Mouse (Mus musculus): ENCODE results near the gene AI854703.

The AI854703 gene

DNA sequence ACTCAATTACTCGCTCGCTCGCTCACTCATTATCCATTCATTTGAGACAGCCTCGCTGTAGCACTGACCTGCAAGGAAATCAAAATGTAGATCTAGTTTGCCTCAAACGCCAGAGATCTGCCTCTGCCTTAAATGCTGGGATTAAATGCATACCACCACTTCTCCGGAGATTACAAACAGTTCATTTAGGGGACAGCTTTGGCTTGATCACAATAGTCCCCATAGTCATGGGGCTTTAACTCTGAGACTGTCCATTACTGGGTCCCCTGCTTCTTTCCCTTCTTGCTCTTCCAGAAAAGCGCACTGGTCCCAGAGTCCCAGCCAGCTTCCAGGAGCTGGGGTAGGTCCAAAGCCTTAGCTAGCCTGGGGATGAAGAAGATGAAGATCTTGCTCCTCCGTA lies at the start of gene AI854703:
TSS of gene AI854703 (plus strand) at position 301 of the 400 bp plus-strand sequence.
- no peak for DNase-seq (ENCODE audit: low spot score)

DNA sequence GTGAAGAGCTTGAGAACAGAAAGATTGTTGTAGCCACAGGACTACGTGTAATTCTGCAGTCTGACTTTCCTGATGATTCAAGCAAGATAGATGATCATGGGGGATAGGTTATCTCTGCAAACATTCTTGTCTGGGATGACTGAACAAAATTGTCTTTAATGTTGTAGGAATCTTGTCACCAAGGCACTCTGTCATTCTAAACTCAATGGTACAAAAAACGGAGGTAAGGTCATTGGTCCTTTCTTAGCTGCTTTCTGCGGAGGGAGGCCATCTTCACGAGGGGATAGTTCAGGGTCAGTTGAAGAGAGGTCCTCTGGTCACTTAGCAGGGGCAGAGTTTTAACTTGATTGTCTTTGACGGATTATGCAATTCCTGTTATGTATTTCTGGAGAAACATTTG lies 47.8 kb upstream of the AI854703 start:
- no peak for DNase-seq (ENCODE audit: low spot score)

DNA sequence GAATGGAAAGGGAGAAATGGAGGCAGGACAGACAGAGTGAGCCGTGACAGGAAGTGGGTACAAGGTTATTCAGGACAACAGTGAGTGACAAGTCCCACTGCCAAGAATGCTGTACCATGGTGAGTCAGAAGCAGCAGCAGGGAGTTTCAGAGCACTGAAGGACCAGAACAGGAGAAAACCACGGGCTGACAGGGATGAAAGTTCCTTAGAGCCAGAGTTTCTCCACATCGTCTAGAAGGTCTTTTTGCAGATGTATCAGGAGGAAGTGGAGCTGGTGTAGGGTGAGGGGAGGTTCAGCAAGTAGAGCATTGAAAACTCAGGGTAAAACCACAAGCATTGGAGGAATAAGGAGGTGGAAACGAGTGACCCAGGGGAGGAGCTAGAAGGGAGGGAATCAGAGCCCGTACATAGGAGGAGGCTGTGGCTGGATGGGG lies 47.3 kb upstream of the AI854703 start:
- no peak for DNase-seq (ENCODE audit: low spot score)

DNA sequence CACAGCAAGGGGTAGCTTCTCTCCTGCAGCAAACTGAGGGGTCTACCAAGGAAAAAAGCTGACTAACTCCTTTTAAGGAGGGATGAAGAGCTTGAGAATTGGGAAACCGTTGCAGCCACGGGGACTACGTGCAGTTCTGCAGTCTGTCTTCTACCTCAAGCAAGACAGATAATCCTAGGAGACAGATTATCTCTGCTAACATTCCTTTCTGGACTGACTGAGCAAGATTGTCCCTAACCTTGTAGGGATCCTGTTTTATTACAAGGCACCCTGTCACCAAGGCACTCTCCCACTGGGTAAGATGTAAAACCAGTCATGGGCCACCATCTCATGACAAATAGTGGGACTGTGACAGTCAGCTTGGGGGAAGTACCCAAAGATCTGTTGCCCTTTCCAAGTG lies 45.3 kb upstream of the AI854703 start:
- DNase-seq (ENCODE audit: low spot score), result no peak

DNA sequence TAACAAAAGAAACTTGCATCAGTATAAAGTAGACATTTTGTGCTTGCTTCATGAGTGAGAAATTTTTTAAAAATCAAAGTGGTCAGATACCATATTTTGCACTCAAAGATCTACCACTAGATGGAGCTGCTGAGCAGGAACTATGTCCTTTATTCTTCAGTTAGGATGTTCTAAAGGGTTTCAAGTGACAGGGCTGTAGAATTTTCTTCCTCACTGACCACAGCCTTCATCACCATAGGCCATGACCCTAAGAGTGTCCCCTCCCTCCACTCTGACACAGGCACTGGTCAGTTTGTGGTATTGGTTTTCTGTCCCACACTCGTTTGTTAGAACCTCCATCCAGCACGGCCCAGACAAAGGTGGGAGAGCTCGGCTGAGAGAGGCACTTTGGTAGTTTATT lies 44.5 kb upstream of the AI854703 start:
- no peak for DNase-seq (ENCODE audit: low spot score)

DNA sequence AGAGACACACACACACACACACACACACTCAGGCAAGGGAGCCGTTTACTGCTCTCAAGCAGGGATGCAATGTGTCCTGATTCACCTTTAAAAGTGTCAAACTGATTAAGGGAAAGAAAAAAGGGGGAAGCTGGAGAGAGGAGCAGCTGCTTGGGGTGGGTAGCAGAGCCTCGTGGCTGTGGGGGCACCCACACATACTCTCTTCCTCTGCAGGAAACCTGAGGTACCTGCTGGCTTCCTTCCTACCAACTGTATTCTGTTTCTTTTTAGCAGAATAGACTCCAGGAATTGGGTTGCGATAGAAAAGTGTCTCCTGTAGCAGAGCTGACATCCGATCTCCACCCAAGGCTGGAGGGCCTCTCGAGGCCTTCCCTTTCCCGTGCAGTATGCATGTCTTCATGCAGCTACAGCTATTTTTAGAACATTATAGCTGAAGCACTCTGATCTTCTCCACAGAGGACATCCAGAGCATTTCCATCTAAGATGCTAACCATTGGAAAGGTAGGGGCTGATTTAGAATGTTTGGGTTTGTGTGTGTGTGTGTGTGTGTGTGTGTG lies 37.3 kb upstream of the AI854703 start, which contains the start of gene Gm45021:
TSS of gene Gm45021 (plus strand) at position 417 of the 557 bp plus-strand sequence.
- no peak for DNase-seq (ENCODE audit: low spot score)

DNA sequence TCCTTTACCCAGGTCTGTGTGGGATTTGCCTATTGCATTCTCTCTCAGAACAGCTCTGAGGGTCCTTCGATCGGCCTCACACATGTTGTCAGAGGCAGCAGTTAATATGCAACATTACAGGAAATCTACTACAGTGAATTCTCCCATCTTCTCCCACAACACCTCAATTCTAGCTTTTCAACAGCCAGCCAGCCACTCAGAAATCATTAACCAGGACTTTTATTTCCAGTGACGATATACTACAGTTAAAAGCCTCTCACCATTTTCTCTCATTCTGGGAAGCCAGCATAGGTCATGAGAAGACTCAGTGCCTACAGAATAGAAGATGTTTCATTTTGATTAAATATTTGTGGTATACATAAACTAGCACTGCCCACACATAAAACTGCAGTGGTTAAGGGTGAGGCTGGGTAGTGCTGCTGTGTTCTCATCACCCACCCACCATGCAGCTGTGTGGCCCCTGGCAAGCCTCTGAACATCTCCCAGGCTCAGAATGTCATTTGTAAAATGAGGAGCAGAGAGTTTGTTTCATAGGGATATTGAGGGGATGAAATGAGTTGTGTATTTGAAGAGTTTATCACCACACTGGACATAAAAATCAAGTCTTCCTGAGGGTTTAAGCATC lies 35.2 kb upstream of the AI854703 start:
- no peak for DNase-seq (ENCODE audit: low spot score)

DNA sequence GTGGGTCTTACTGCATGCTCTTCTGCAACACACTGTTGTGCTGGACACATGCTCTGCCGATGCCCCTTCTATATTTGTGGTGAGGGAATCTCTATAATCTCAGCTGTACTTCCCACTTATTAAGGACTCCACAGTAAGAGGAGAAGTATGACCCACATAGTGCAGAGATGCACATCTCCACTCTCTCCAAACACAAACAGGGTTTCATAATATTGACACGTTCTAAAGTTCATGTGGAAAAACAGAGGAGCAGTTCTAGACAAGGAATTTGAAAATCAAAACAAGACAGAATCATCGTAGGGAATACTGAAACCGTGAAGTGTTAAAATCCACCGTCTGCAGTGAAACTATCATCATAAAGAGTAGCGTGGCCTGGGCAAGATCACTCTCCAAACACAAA lies 34.7 kb upstream of the AI854703 start:
- DNase-seq (ENCODE audit: low spot score), result no peak

DNA sequence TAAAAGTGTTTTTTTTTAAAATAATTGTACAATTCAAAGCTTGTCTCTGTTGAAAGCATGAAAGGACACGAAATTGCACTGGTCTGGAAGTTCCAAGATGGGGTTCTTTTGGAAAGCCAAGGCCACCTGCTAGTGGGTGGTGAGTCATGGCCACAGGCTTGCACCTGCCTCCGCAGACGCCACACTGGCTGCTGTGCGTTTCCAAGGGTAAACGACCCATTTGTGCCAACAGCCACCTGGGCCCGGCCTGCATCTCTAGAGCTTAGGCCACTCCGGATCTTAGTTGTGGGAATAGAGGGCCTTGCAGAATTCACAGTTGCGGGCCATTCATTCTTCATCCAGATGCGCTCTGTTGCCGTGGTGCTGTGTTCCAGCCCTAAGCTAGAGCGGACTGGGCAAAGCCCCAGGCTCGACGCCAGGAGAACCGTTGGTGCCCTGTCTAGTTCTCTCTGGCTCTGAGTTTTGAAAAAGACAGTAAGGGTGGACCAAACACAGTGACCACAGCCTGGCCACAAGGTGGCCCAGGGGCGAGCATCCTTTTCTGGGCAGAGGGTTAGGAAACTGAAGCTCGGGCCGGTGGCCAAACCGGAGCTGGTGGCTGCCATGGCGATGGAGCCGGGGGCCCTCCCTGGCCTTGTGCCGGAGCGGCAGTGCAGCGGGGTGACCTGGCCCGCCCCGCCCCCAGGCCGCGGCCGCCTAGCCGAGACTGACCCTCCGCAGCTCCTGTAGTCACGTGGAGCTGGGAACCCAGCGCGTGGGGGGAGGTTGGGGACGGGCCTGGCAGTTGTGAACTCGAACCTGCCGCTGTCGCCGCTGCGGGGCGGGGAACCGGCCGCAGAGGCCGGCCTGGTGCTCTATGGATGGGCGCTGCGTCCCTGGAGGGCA lies 33.2 kb upstream of the AI854703 start, which contains the start of the genes Repin1 and Gm44965:
TSS of gene Repin1 (plus strand) at position 726 of the 885 bp plus-strand sequence.
TSS of gene Gm44965 (plus strand) at position 784 of the 885 bp plus-strand sequence.
- peak; percentile 93 for DNase-seq (ENCODE audit: low spot score)

DNA sequence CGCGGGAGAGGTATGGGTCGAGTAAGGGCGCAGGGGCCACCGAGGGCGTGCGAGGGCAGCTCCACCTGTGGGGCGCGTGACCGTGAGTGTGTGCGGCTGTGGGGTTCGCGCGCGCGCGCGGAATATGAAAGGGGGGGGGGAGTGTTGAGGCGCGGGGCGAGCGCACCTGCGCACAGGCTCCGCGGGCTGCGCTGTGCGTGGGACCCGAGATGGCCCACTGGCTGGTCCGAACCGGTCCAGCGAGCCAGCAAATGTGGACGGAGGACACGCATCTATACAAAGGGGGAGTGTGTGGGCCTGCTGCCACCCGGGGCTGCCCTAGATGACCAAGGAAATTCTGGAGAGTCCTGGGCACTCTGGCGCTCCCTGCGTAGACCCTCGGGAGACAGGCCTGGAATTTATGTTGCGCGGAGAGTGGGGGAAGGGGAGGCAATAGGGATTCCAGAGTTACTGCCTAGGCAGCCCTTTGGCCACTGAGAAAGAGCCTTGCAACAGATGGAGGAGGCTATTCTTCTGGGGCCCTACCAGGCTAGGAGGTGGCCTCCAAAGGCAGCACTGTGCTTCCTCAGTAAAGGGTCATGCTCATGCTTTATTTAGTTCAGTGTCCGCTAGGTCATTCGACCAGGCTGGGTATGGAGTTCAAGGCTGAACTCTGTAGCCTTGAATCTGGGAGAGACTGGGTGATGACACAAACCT lies 32.4 kb upstream of the AI854703 start:
- DNase-seq (ENCODE audit: low spot score), result peak; percentile 43

DNA sequence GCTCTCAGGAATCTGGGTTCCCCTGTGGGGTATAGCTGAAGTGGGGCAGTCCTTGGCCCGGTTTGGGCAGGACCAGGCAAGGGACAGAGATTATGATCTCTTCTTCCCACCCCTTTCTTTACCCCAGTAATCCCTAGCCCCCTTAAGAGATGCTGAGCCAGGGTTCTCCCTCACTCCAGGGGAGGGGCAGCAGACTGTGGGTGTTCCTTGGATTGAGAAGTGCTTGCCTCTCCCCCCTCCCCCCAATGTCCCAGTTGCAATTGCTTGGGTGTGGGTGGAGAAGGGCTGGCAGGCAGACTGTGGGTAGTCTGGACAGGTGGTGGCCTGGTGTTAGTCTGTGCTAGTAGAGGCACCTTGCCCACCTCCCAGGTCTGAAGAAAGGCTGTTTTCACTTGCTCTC lies 31.3 kb upstream of the AI854703 start:
- no peak for DNase-seq (ENCODE audit: low spot score)

DNA sequence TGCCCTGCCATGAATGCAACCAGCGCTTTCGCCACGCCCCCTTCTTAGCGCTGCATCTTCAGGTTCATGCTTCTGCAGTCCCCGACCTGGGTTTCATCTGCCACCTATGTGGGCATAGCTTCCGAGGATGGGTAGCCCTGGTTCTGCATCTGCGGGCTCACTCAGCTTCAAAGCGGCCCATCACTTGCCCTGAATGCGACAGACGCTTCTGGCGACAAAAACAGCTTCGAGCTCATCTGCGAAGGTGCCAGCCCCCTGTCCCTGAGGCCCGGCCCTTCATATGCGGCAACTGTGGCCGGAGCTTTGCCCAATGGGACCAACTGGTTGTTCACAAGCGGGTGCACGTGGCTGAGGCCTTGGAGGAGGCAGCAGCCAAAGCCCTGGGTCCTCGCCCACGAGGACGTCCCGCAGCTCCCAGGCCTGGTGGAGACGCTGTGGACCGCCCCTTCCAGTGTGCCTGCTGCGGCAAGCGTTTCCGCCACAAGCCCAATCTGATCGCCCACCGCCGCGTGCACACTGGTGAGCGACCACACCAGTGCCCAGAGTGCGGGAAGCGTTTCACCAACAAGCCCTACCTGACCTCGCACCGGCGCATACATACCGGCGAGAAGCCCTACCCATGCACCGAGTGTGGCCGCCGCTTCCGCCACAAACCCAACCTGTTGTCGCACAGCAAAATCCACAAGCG lies 29.9 kb upstream of the AI854703 start:
- no peak for DNase-seq (ENCODE audit: low spot score)

DNA sequence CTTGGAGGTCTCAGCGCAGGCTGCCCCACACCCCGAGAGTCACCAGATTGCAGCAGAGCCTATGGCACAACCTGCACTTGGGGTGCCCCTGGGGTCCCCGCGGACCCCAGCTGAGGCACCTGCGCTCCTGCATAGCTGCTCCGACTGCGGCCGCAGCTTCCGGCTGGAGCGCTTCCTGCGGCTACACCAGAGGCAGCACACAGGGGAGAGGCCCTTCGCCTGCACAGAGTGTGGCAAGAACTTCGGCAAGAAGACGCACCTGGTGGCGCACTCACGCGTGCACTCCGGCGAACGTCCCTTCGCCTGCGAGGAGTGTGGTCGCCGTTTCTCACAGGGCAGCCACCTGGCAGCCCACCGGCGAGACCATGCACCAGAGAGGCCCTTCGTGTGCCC lies 29.3 kb upstream of the AI854703 start:
- DNase-seq (ENCODE audit: low spot score), result no peak

DNA sequence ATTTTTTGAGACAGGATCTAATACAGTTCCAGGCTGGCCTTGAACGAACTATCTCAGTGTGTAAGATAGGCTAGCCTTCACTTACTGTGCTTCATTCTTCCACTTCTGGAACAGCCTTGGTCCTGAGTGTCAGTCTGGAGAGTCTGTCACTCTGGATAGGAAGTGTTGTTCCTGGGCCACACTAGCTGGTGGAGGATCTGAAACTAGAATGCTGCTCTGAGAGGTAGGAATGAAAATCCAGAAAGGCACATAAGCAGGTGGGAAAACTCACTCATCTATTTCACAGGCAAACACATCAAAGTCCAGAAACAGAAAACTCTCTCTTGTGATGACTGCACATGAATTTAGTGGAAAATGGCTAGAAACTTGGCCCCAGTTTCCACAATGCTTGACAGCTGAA lies 26.0 kb upstream of the AI854703 start:
- no peak for DNase-seq (ENCODE audit: low spot score)

DNA sequence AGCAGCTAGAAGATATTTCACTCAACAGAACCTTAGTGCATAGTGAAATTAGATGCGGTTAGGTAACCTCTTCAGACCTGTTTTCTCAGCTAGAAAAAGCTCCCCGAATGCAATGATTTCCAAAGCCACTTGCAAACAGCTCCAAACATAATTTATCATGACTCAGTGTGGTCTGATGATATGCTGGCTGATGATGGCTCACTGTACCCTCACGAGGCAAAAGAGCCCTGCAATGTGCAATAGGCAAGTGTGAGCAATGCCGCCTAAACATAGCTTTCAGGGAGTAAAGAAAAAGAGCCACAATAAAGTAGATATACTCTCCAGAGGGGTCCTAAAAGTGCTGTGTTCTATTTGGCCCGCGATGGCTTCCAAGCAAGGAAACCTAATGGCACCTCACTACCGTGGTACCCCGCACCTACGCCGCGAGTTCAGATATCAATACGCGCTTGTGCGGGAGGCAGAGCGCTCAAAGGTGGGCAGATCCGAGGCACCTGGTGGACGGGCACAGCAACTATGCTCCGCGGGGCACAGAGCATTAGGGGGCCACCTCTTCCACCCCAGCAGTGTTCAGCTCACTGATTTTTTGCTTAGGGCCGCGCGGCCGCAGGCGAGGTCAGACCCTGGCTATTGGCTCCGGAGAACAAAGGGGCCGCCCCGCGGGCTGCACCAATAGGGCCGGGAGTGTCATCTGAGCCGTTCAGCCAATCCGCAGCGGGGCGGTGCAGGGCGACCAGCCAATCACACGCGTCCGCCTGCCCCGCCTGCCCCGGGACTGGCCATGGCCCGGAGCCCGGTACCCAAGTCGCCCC lies 25.1 kb upstream of the AI854703 start, which contains the start of gene Zfp775:
TSS of gene Zfp775 (plus strand) at position 793 of the 809 bp plus-strand sequence.
- peak; percentile 92 for DNase-seq (ENCODE audit: low spot score)

DNA sequence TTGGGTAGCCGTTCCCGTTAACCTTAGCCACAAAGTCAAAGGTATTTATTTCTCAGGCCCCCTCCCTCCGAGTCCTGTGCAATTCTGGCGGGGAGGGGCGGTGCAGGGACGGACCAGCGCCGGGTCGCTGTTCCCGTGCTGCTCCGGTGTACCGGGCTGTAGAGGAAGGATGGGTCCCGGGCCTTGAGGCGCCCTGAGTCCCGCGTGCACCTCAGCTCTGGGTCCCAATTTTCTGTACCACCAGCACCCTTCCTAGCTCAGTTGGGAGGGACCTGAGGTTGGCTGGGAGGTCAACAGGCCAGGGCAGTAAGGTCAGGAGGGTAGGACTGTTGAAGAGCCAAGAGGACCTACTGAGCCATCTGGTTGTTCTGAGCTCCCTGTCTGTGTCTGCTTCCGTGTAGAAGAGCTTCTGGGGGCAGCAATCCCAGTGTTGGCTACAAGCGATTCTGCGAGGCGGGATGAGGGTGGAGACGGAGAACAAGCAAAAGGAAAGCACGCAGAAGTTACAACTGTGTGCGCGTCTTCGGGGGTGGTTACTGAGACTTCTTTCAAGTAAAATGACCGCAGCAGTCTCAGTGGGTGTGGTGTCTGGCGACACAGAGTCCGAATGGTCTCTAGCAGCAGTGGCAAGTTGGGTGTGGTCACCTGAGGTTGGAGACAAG lies 24.4 kb upstream of the AI854703 start:
- DNase-seq (ENCODE audit: low spot score), result peak; percentile 27

DNA sequence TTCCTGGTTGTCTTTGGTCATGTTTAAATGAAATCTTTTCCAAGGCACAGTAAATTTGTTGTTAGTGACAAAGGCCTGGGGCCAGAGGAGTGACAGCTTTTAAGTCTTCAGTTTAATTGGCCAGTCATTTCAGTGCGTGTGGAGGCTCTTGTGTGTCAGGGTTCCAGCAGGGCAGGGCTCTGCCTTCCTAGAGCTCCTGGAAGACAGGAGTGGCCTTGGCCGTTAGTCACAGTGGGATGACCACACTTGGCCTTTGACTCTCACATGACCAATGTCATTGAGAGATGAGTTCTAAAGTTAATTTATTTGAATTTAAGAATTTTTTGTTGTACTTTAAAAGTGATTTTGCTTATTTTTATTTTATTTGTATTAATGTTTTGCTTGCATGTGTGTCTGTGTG lies 18.4 kb upstream of the AI854703 start:
- no peak for DNase-seq (ENCODE audit: low spot score)

DNA sequence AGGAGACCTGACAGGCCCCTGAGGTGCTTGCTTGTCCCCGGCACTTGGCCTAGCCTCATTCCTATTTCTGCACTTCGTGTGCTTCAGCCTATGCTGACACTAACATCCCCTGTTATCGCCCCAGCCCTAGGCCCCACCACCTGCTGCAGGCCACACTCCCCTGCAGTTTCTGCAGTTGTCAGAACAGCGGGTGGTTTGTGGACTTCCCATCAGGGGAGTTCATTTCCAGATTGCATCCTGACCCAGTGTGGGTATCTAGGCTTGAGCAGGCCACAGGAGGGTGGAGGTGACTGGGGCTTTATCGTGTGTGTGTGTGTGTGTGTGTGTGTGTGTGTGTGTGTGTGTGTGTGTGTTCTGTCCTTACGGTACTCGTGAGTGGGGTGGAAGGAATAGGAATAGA lies 17.1 kb upstream of the AI854703 start:
- no peak for DNase-seq (ENCODE audit: low spot score)

DNA sequence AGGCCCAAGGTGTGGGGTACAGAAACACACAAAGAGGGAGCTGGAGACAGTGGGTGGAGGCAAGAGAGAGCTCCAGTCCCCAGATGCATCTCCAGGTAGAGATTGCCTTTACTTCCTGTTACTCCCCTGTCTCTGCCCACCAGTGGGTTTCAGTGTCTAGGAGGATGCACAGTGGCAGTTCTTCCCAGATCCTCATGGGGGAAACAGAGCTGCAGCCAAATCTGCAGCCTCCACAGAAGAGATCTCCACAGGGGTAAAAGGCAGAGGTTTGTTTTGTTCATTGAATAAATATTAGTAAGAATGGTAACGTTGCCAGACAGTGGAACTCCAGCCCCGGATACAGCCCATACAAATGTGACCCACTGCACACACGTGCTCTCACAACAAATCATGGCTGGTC lies 15.9 kb upstream of the AI854703 start:
- DNase-seq (ENCODE audit: low spot score), result no peak

DNA sequence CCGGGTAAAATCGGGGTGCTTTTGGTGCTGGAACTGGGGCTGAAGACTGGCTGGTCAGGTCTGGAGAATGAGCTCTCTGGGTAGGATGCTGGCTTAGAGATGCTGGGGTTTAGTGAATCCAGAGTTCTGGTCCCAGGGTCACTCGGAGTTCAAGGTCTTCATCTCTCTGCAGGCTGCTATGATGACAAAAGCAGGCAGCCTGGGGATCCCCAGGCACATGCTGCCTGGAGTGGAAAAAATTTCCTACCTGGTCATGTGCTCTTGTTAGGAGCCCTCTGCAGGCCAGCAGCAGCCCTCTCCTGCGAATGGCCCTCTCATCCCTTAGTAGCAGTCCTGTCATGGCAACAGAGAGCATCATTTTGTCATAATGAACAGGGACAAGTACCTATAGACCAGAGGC lies 13.1 kb upstream of the AI854703 start:
- DNase-seq (ENCODE audit: low spot score), result no peak

Measured in urinary bladder, postnatal 25 days (tissue).